Mouse (Mus musculus) colon, adult 2 months (tissue): ENCODE data around the gene Gm17349. TPM values are rescaled to one million over a fixed set of nuclear protein-coding genes. Genes with fewer than 3 reads are reported as not detected.

Source experiments
- polyA plus RNA-seq: library from polyadenylated mRNA; depleted of rRNA; stranded (reverse); fragments of >200 nt; gene quantifications from 2 replicates; pipeline ENCODE4 v1.2.3, GENCODE M21; 2012; rRNA removed

The Gm17349 gene
- 1.3 and 2.1 TPM in 2 replicates for polyA plus RNA-seq

GRCm38 (mm10) chr15:99705440-99706048 is at the start of gene Gm17349:
Gene Gm17349 (minus strand): TSS chr15:99705490.

GRCm38 (mm10) chr15:99725341-99726155 is 20.3 kb upstream of the Gm17349 start, which contains the start of gene Cox14:
Gene Cox14 (plus strand): TSS chr15:99725618.

DNA sequence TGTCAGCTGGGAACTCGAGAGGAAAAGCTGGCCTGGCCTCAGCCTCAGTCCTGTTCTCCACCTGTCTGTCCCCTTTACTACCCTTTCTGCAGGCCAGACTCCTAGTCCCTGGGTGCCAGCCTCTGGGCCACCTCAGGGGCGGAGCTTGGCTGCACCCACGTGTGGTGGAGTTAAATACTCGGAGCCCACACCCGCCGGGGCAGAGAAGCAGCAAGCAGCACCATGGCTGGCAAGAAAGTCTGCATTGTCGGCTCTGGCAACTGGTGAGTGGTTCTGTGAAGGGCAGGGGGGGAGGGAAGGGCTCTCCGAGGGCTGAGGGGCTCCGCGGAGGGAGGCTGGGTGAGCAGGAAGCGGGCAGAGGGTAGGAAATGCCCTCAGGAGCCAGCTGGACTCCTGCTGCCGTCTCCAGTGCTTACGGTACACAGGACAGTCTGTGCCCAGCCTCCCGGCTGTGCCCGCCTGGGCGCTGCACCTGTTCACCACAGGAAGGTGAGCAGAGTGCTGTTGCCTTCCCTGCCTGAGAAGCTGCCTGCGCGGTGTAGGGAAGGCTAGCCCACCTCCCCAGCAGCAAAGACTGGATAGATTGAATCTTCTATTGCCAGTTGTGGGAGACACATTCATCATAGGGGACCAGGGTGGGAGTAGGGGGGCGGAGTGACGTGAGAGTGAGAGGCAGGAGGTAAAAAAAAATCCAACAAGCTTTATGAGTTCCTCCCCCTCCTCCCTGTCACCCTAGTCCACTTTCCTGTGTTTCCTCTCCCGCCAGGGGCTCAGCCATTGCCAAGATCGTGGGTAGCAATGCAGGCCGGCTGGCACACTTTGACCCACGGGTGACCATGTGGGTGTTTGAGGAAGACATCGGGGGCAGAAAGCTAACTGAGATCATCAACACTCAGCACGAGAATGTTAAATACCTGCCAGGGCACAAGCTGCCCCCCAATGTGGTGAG is 12.4 kb upstream of the Gm17349 start, which contains the start of gene Gpd1:
Gene Gpd1, plus strand, starts transcription at position 130 of the 949 bp plus-strand sequence.

DNA sequence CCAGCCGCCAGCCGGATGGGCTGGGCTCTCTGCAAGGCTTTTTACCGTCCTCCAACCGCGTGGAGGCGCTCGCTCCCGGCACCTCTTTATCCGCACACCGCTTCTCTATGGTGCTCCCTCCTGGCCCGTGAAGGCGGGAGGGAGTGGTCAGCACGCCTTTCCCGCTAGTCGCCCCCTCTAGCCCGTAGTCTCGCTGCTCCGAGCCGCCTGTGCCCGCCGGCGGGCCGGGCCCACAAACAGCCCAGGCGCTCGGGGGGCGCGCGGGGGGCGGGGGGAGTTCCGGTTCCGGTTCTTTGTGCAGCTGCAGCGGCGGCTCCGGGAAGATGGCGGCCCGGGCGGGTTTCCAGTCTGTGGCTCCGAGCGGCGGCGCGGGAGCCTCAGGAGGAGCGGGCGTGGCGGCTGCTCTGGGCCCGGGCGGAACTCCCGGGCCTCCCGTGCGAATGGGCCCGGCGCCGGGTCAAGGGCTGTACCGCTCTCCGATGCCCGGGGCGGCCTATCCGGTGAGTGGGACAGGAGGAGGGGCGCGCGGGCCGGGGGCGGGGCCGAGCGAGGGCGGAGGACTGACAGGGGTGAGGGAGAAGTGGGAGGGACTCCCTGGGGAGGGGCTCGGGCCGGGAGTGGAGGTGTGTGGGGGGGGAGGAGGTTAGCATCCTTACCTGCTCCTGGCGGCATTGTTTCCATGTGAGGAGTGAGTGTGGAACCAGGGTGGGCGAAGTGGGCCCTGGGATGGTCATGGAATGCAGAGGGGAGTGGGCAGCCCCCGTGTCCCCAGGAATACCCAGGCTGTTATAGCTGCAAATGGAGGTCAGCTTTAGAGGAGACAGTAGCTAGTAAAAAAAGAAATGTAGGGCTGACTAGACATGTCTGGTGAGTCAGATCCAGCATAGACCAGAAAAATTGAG is 3.0 kb downstream of the Gm17349 start, which contains the start of gene Smarcd1:
Gene Smarcd1, plus strand, starts transcription at position 131 of the 902 bp plus-strand sequence.

GRCm38 (mm10) chr15:99670154-99670821 is 35.0 kb downstream of the Gm17349 start, which contains the start of gene Asic1:
Gene Asic1 (plus strand): TSS chr15:99670368.

Other genes starting within 250 kb of the Gm17349 start
- 4.2 and 4.4 TPM in 2 replicates for gene Nckap5l, start 247.7 kb downstream of the Gm17349 start, polyA plus RNA-seq
- gene Bcdin3d, start 230.8 kb downstream of the Gm17349 start, polyA plus RNA-seq = 5.7 and 7.1 TPM in 2 replicates
- gene Faim2, start 177.3 kb downstream of the Gm17349 start, polyA plus RNA-seq = 1.0 and 2.0 TPM in 2 replicates
- gene Aqp2, start 126.4 kb downstream of the Gm17349 start, polyA plus RNA-seq = not detected in 2 replicates
- gene Aqp5, start 114.7 kb downstream of the Gm17349 start, polyA plus RNA-seq = 0.19 and 0.43 TPM in 2 replicates
- not detected in 2 replicates for gene Aqp6, start 104.1 kb downstream of the Gm17349 start, polyA plus RNA-seq
- 10.6 and 12.4 TPM in 2 replicates for gene Racgap1, start 53.8 kb downstream of the Gm17349 start, polyA plus RNA-seq
- gene Asic1, start 35.1 kb downstream of the Gm17349 start, polyA plus RNA-seq = 0.42 and 0.56 TPM in 2 replicates
- gene Smarcd1, start 3.4 kb downstream of the Gm17349 start, polyA plus RNA-seq = 20.5 and 22.6 TPM in 2 replicates
- 24.8 and 25.9 TPM in 2 replicates for gene Gpd1, start 12.0 kb upstream of the Gm17349 start, polyA plus RNA-seq
- 367 and 448 TPM in 2 replicates for gene Cox14, start 20.1 kb upstream of the Gm17349 start, polyA plus RNA-seq
- gene Cers5, start 67.4 kb upstream of the Gm17349 start, polyA plus RNA-seq = 23.7 and 24.2 TPM in 2 replicates
- 55.7 and 67.8 TPM in 2 replicates for gene Lima1, start 170.0 kb upstream of the Gm17349 start, polyA plus RNA-seq